46 mouse cellular contexts compared by ENCODE assay signal in genomic region chr4:62376123-62376522, GRCm38 (mm10). TPM values are rescaled to one million over a fixed set of nuclear protein-coding genes. Genes with fewer than 3 reads are reported as not detected.
"Had no signal": no experiment of that assay in that cellular context is flagged by ENCODE, and none has a peak within 500 bp of the region (broad histone marks: within the 10 kb centered on the region; RNA-seq: fewer than 3 reads in every experiment).

No protein-coding gene starts in this region.

- H3K27ac ChIP-seq: heart, embryonic 10.5 days; heart, embryonic 13.5 days; heart, embryonic 15.5 days; hindbrain, embryonic 10.5 days; hindbrain, embryonic 12.5 days; hindbrain, embryonic 13.5 days; hindbrain, embryonic 14.5 days; hindbrain, embryonic 15.5 days; hindbrain, postnatal 0 days; intestine, embryonic 15.5 days; kidney, embryonic 15.5 days; kidney, postnatal 0 days; layer of hippocampus, adult 2 months had no signal

- H3K36me3 ChIP-seq: heart, embryonic 10.5 days; heart, embryonic 12.5 days; heart, embryonic 13.5 days; heart, embryonic 15.5 days; hindbrain, embryonic 10.5 days; hindbrain, embryonic 12.5 days; hindbrain, embryonic 13.5 days; hindbrain, embryonic 15.5 days; intestine, embryonic 15.5 days; kidney, embryonic 15.5 days had no signal

- H3K27me3 ChIP-seq: heart, embryonic 12.5 days; heart, embryonic 13.5 days; heart, embryonic 15.5 days; hindbrain, embryonic 12.5 days; hindbrain, embryonic 13.5 days; hindbrain, embryonic 15.5 days; intestine, embryonic 15.5 days; kidney, embryonic 15.5 days had no signal

- H3K9ac ChIP-seq: heart, embryonic 12.5 days; heart, embryonic 13.5 days; heart, embryonic 15.5 days; hindbrain, embryonic 12.5 days; hindbrain, embryonic 13.5 days; hindbrain, embryonic 14.5 days; hindbrain, embryonic 15.5 days; intestine, embryonic 15.5 days; kidney, embryonic 15.5 days had no signal

- H3K4me3 ChIP-seq: heart, embryonic 10.5 days; heart, embryonic 12.5 days; heart, embryonic 13.5 days; heart, embryonic 15.5 days; hindbrain, embryonic 10.5 days; hindbrain, embryonic 12.5 days; hindbrain, embryonic 13.5 days; hindbrain, embryonic 15.5 days; intestine, embryonic 15.5 days; kidney, embryonic 15.5 days; layer of hippocampus, adult 2 months had no signal

- DNase-seq: heart, postnatal 10 days; heart, postnatal 14 days; heart, postnatal 36 days; heart, postnatal 4 days; kidney, adult 11 months; kidney, adult 18-20 months; kidney, adult 2 months; kidney, adult 8-10 months; kidney, adult 9 months; kidney, postnatal 10 days; kidney, postnatal 14 days; kidney, postnatal 25 days; kidney, postnatal 36 days; kidney, postnatal 4 days; layer of hippocampus, adult 9-11 months; layer of hippocampus, postnatal 36 days had no signal

- H3K9me3 ChIP-seq: heart, embryonic 10.5 days; heart, embryonic 12.5 days; heart, embryonic 13.5 days; heart, embryonic 15.5 days; hindbrain, embryonic 10.5 days; hindbrain, embryonic 12.5 days; hindbrain, embryonic 13.5 days; hindbrain, embryonic 15.5 days; intestine, embryonic 15.5 days; kidney, embryonic 15.5 days had no signal

- H3K4me1 ChIP-seq: hindbrain, embryonic 15.5 days had no signal

- H3K4me2 ChIP-seq: heart, embryonic 11.5 days; heart, embryonic 12.5 days; heart, embryonic 13.5 days; heart, embryonic 15.5 days; hindbrain, embryonic 12.5 days; hindbrain, embryonic 13.5 days; hindbrain, embryonic 14.5 days; hindbrain, embryonic 15.5 days; intestine, embryonic 15.5 days; kidney, embryonic 15.5 days had no signal

- ATAC-seq: hindbrain, embryonic 16.5 days; hindbrain, postnatal 0 days; inflammation-experienced regulatory T-cells, adult 6 months; intestine, embryonic 15.5 days; intestine, embryonic 16.5 days; intestine, postnatal 0 days had no signal

RNA-seq across cellular contexts. Expression of gene Rnf183, which starts 58.9 kb away (rescaled TPM):
- total RNA-seq: heart, postnatal 10 days; heart, postnatal 14 days; heart, postnatal 25 days; heart, postnatal 36 days; heart, postnatal 4 days; hematopoietic stem cell, adult 5-6 weeks; layer of hippocampus, adult 18-20 months; layer of hippocampus, adult 2 months; layer of hippocampus, adult 8-10 months; layer of hippocampus, postnatal 14 days; layer of hippocampus, postnatal 25 days; layer of hippocampus, postnatal 36 days; left cerebral cortex, adult 18-20 months had no signal
- polyA plus RNA-seq: heart, embryonic 10.5 days; heart, embryonic 11.5 days; heart, embryonic 12.5 days; heart, embryonic 13.5 days; heart, embryonic 14.5 days; heart, embryonic 15.5 days; heart, postnatal 0 days; hindbrain, embryonic 10.5 days; hindbrain, embryonic 11.5 days; hindbrain, embryonic 12.5 days; hindbrain, embryonic 13.5 days; hindbrain, embryonic 14.5 days; inflammation-experienced regulatory T-cells, adult 6 months; intestine, embryonic 14.5 days; intestine, embryonic 15.5 days; intestine, embryonic 16.5 days had no signal
